Mouse (Mus musculus): ENCODE measurements around the gene OR5BS1P. TPM values are rescaled to one million over a fixed set of nuclear protein-coding genes. Genes with fewer than 3 reads are reported as not detected.
A peak's percentile ranks its signal among the peaks of the same experiment; 100 is the strongest.

Gene OR5BS1P
- polyA plus RNA-seq, 1 experiment from 2014 or later: not detected

GRCm38 (mm10) chr15:98521245-98521644 lies 51.5 kb downstream of the OR5BS1P start:
- Histone ChIP-seq H3K4me1 (replicated peaks) (peaks cover 8% of the 10 kb centered on the region), H3K27ac (no peak overlapping the region), H3K4me2 (no peak overlapping the region), H3K27me3 (no peaks in the 10 kb centered on the region), H3K9me3 (replicated peaks) (no peaks in the 10 kb centered on the region), H3K9ac (no peak overlapping the region), H3K36me3 (peaks cover 79% of the 10 kb centered on the region), H3K4me3 (replicated peaks) (no peak overlapping the region)
- 79% methylated on average over 3 of the region's 3 CpGs for WGBS (ENCODE audit: insufficient replicate concordance)
- DNase-seq: no peak
- ATAC-seq (ENCODE audit: low read depth): no peak

GRCm38 (mm10) chr15:98526057-98526456 lies 56.4 kb downstream of the OR5BS1P start:
- Histone ChIP-seq H3K4me2 (no peak overlapping the region), H3K9ac (no peak overlapping the region), H3K4me1 (replicated peaks) (peaks cover 25% of the 10 kb centered on the region), H3K9me3 (replicated peaks) (no peaks in the 10 kb centered on the region), H3K27ac (peak overlapping the region; percentile 30), H3K27me3 (no peaks in the 10 kb centered on the region), H3K4me3 (replicated peaks) (no peak overlapping the region), H3K36me3 (peaks cover 97% of the 10 kb centered on the region)
- 63% methylated on average over 5 of the region's 5 CpGs for WGBS (ENCODE audit: insufficient replicate concordance)
- ATAC-seq (ENCODE audit: low read depth) (peak; percentile 85), DNase-seq (peak; percentile 39)

GRCm38 (mm10) chr15:98527056-98527771 lies 57.5 kb downstream of the OR5BS1P start:
- H3K27me3 ChIP-seq: no peaks in the 10 kb centered on the region
- no peaks in the 10 kb centered on the region for H3K9me3 ChIP-seq (replicated peaks)
- H3K9ac ChIP-seq: no peak overlapping the region
- no peak overlapping the region for H3K4me3 ChIP-seq (replicated peaks)
- DNase-seq: no peak
- H3K4me2 ChIP-seq: no peak overlapping the region
- 94% methylated on average over 5 of the region's 5 CpGs for WGBS (ENCODE audit: insufficient replicate concordance)
- peaks cover 95% of the 10 kb centered on the region for H3K36me3 ChIP-seq
- H3K4me1 ChIP-seq (replicated peaks): peaks cover 36% of the 10 kb centered on the region
- H3K27ac ChIP-seq: no peak overlapping the region
- ATAC-seq (ENCODE audit: low read depth): no peak

- Histone ChIP-seq H3K27ac (no peak overlapping the region), H3K9ac (no peak overlapping the region), H3K4me2 (no peak overlapping the region), H3K36me3 (peaks cover 86% of the 10 kb centered on the region), H3K4me3 (replicated peaks) (no peak overlapping the region), H3K9me3 (replicated peaks) (no peaks in the 10 kb centered on the region), H3K4me1 (replicated peaks) (peaks cover 45% of the 10 kb centered on the region), H3K27me3 (no peaks in the 10 kb centered on the region)
- ATAC-seq (ENCODE audit: low read depth) (no peak), DNase-seq (no peak)
- 84% methylated on average over 5 of the region's 5 CpGs for WGBS (ENCODE audit: insufficient replicate concordance)
Observed at GRCm38 (mm10) chr15:98528066-98528563, 58.4 kb downstream of the OR5BS1P start.

Small RNA genes lying within 50 kb of the gene (microRNA-seq; reads per million reads assigned to microRNA genes)
- gene Mir1291: 0.88 reads per million

Other genes with a start within 250 kb of the OR5BS1P start
- gene Gm44579, start 248.9 kb upstream of the OR5BS1P start, polyA plus RNA-seq (2015; fragmentation: Nextera tagmentation; extraction: Ambion mirVana): not detected in 2 replicates
- gene Olfr287, start 248.8 kb upstream of the OR5BS1P start, polyA plus RNA-seq (2015; fragmentation: Nextera tagmentation; extraction: Ambion mirVana): not detected in 2 replicates
- gene Olfr286, start 235.4 kb upstream of the OR5BS1P start, polyA plus RNA-seq (2015; fragmentation: Nextera tagmentation; extraction: Ambion mirVana): not detected in 2 replicates
- not detected in 2 replicates for gene H1fnt, start 212.6 kb upstream of the OR5BS1P start, polyA plus RNA-seq (2015; fragmentation: Nextera tagmentation; extraction: Ambion mirVana)
- 0.06 TPM in 1 of 2 replicates, not detected in the other for gene Zfp641, start 173.7 kb upstream of the OR5BS1P start, polyA plus RNA-seq (2015; fragmentation: Nextera tagmentation; extraction: Ambion mirVana)
- gene Olfr285, start 152.5 kb upstream of the OR5BS1P start, polyA plus RNA-seq (2015; fragmentation: Nextera tagmentation; extraction: Ambion mirVana): not detected in 2 replicates
- gene Olfr284, start 128.9 kb upstream of the OR5BS1P start, polyA plus RNA-seq (2015; fragmentation: Nextera tagmentation; extraction: Ambion mirVana): not detected in 2 replicates
- gene Olfr283, start 89.0 kb upstream of the OR5BS1P start, polyA plus RNA-seq (2015; fragmentation: Nextera tagmentation; extraction: Ambion mirVana): not detected in 2 replicates
- gene Olfr282, start 38.7 kb upstream of the OR5BS1P start, polyA plus RNA-seq (2015; fragmentation: Nextera tagmentation; extraction: Ambion mirVana): not detected in 2 replicates
- gene Olfr281, start 17.3 kb upstream of the OR5BS1P start, polyA plus RNA-seq (2015; fragmentation: Nextera tagmentation; extraction: Ambion mirVana): not detected in 2 replicates
- gene Lalba, start 12.8 kb downstream of the OR5BS1P start, polyA plus RNA-seq (2015; fragmentation: Nextera tagmentation; extraction: Ambion mirVana): not detected in 2 replicates
- gene Olfr279, start 22.5 kb downstream of the OR5BS1P start, polyA plus RNA-seq (2015; fragmentation: Nextera tagmentation; extraction: Ambion mirVana): not detected in 2 replicates
- gene Kansl2, start 64.4 kb downstream of the OR5BS1P start, polyA plus RNA-seq (2015; fragmentation: Nextera tagmentation; extraction: Ambion mirVana): 49.7 and 54.6 TPM in 2 replicates
- gene Ccnt1, start 101.0 kb downstream of the OR5BS1P start, polyA plus RNA-seq (2015; fragmentation: Nextera tagmentation; extraction: Ambion mirVana): 27.4 and 34.3 TPM in 2 replicates
- gene 4930415O20Rik, start 101.1 kb downstream of the OR5BS1P start, polyA plus RNA-seq (2015; fragmentation: Nextera tagmentation; extraction: Ambion mirVana): not detected in 2 replicates
- 5.2 and 6.2 TPM in 2 replicates for gene Adcy6, start 140.2 kb downstream of the OR5BS1P start, polyA plus RNA-seq (2015; fragmentation: Nextera tagmentation; extraction: Ambion mirVana)
- 1.4 and 1.5 TPM in 2 replicates for gene Cacnb3, start 160.9 kb downstream of the OR5BS1P start, polyA plus RNA-seq (2015; fragmentation: Nextera tagmentation; extraction: Ambion mirVana)
- 14.7 and 15.5 TPM in 2 replicates for gene Ddx23, start 193.0 kb downstream of the OR5BS1P start, polyA plus RNA-seq (2015; fragmentation: Nextera tagmentation; extraction: Ambion mirVana)
- gene Rnd1, start 207.6 kb downstream of the OR5BS1P start, polyA plus RNA-seq (2015; fragmentation: Nextera tagmentation; extraction: Ambion mirVana): 0.35 and 0.37 TPM in 2 replicates
- 0.06 TPM in 1 of 2 replicates, not detected in the other for gene Ccdc65, start 238.3 kb downstream of the OR5BS1P start, polyA plus RNA-seq (2015; fragmentation: Nextera tagmentation; extraction: Ambion mirVana)